Mouse (Mus musculus): ENCODE measurements around the gene Ctsj.
"Not testable (repeated sequence)": the region's sequence is repeated elsewhere in the genome, so short reads cannot be mapped to it uniquely, and the experiment has no call there.

The Ctsj gene

GRCm38 (mm10) chr13:61005859-61006258, at the start of gene Ctsj:
TSS of gene Ctsj (minus strand) at chr13:61005959.
- no peak for DNase-seq (ENCODE audit: low spot score in 2 of 2)

GRCm38 (mm10) chr13:61040531-61040930, 34.8 kb upstream of the Ctsj start, which contains the start of gene Ctsq:
TSS of gene Ctsq (minus strand) at chr13:61040631.
- no peak for DNase-seq (ENCODE audit: low spot score in 2 of 2)

- no peak for DNase-seq (ENCODE audit: low spot score in 2 of 2)
These were observed 17.0 kb upstream of the Ctsj start for GRCm38 (mm10) chr13:61022785-61023184.

- no peak for DNase-seq (ENCODE audit: low spot score in 2 of 2)
These were observed 16.1 kb upstream of the Ctsj start for GRCm38 (mm10) chr13:61021844-61022243.

GRCm38 (mm10) chr13:61010171-61010570, 4.4 kb upstream of the Ctsj start:
- DNase-seq (ENCODE audit: low spot score in 2 of 2), result no peak

- no peak for DNase-seq (ENCODE audit: low spot score in 2 of 2)
These were observed 8.2 kb downstream of the Ctsj start for GRCm38 (mm10) chr13:60997600-60997999.

GRCm38 (mm10) chr13:60986915-60987314, 18.8 kb downstream of the Ctsj start:
- DNase-seq (ENCODE audit: low spot score in 2 of 2), result not testable (repeated sequence)

- DNase-seq (ENCODE audit: low spot score in 2 of 2), result not testable (repeated sequence)
These were observed 33.4 kb downstream of the Ctsj start for GRCm38 (mm10) chr13:60972319-60972718.

GRCm38 (mm10) chr13:60963985-60964384, 41.8 kb downstream of the Ctsj start:
- not testable (repeated sequence) for DNase-seq (ENCODE audit: low spot score in 2 of 2)

GRCm38 (mm10) chr13:60961706-60962105, 44.1 kb downstream of the Ctsj start:
- DNase-seq (ENCODE audit: low spot score in 2 of 2), result no peak
